Mouse (Mus musculus): ENCODE results near the gene Gas1.

Gene Gas1

GRCm38 (mm10) chr13:60172366-60173017 is 4.7 kb downstream of the Gas1 start:
- no peak for DNase-seq

- DNase-seq, result no peak
Observed at GRCm38 (mm10) chr13:60171781-60172180, 5.4 kb downstream of the Gas1 start.

GRCm38 (mm10) chr13:60170898-60171715 is 6.1 kb downstream of the Gas1 start:
- no peak for DNase-seq

- no peak for DNase-seq
Observed at GRCm38 (mm10) chr13:60169026-60169425, 8.1 kb downstream of the Gas1 start.

GRCm38 (mm10) chr13:60156294-60157126 is 20.7 kb downstream of the Gas1 start:
- no peak for DNase-seq

GRCm38 (mm10) chr13:60154170-60154569 is 23.0 kb downstream of the Gas1 start:
- no peak for DNase-seq

- DNase-seq, result no peak
Observed at GRCm38 (mm10) chr13:60148235-60148634, 28.9 kb downstream of the Gas1 start.

- no peak for DNase-seq
Observed at GRCm38 (mm10) chr13:60147857-60148181, 29.3 kb downstream of the Gas1 start.

GRCm38 (mm10) chr13:60146994-60147856 is 29.9 kb downstream of the Gas1 start:
- DNase-seq, result no peak

- DNase-seq, result no peak
Observed at GRCm38 (mm10) chr13:60146231-60146630, 30.9 kb downstream of the Gas1 start.

- no peak for DNase-seq
Observed at GRCm38 (mm10) chr13:60136962-60137361, 40.2 kb downstream of the Gas1 start.

GRCm38 (mm10) chr13:60134439-60134799 is 42.7 kb downstream of the Gas1 start:
- no peak for DNase-seq

GRCm38 (mm10) chr13:60133716-60134438 is 43.3 kb downstream of the Gas1 start:
- DNase-seq, result no peak

GRCm38 (mm10) chr13:60131771-60132170 is 45.4 kb downstream of the Gas1 start:
- no peak for DNase-seq

GRCm38 (mm10) chr13:60129541-60129940 is 47.6 kb downstream of the Gas1 start:
- DNase-seq, result no peak

- no peak for DNase-seq
Observed at GRCm38 (mm10) chr13:60126338-60126737, 50.8 kb downstream of the Gas1 start.

- DNase-seq, result no peak
Observed at GRCm38 (mm10) chr13:60125501-60126305, 51.5 kb downstream of the Gas1 start.

GRCm38 (mm10) chr13:60125020-60125419 is 52.1 kb downstream of the Gas1 start:
- DNase-seq, result no peak

- DNase-seq, result no peak
Observed at GRCm38 (mm10) chr13:60124456-60124855, 52.7 kb downstream of the Gas1 start.
